Mouse (Mus musculus): ENCODE measurements around the gene Rsph4a. TPM values are rescaled to one million over a fixed set of nuclear protein-coding genes. Genes with fewer than 3 reads are reported as not detected.

Gene Rsph4a
- polyA plus RNA-seq, 1 experiment from 2014 or later: 0.71 TPM

- peak within 1 kb of the TSS; percentile 57 for H3K4me2 ChIP-seq (replicated peaks)
- WGBS: 5% methylated on average over 41 of the region's 42 CpGs
- peak within 1 kb of the TSS; percentile 74; the same call in 1 of the 2 replicates for H3K27ac ChIP-seq
Observed at GRCm38 (mm10) chr10:33950803-33951583, 46.1 kb downstream of the Rsph4a start, which contains the start of gene Zup1. TSS of gene Zup1 (minus strand) at chr10:33951269.

GRCm38 (mm10) chr10:33952509-33952908 lies 47.6 kb downstream of the Rsph4a start:
- H3K27me3 ChIP-seq: no peaks in the 10 kb centered on the region
- 0 out of 2 replicates have a peak, but pooled peaks cover 2% of the 10 kb centered on the region for H3K36me3 ChIP-seq
- WGBS: 83% methylated on average over 3 of the region's 3 CpGs
- H3K4me3 ChIP-seq: no peak overlapping the region
- H3K4me1 ChIP-seq: peaks cover 13% of the 10 kb centered on the region; the same call in 1 of the 2 replicates
- no peak overlapping the region for H3K9ac ChIP-seq
- no peak overlapping the region for H3K27ac ChIP-seq
- H3K4me2 ChIP-seq (replicated peaks): no peak overlapping the region
- no peak for ATAC-seq (ENCODE audit: low FRiP score)
- no peaks in the 10 kb centered on the region for H3K9me3 ChIP-seq (replicated peaks)

More at GRCm38 (mm10) chr10:33950803-33951583, 46.1 kb downstream of the Rsph4a start, which contains the start of gene Zup1:
- Histone ChIP-seq H3K9ac (peak within 1 kb of the TSS; percentile 85), H3K4me3 (peak within 1 kb of the TSS; percentile 81), H3K27me3 (no peaks in the 10 kb centered on the region), H3K36me3 (0 out of 2 replicates have a peak, but pooled peaks cover 2% of the 10 kb centered on the region), H3K9me3 (replicated peaks) (no peaks in the 10 kb centered on the region), H3K4me1 (peaks cover 13% of the 10 kb centered on the region; the same call in 1 of the 2 replicates)
- peak; percentile 98 for ATAC-seq (ENCODE audit: low FRiP score)

Other genes with a start within 250 kb of the Rsph4a start
- gene Sult3a2, start 118.4 kb upstream of the Rsph4a start, polyA plus RNA-seq (2016; fragmentation: Nextera tagmentation; extraction: Ambion mirVana): not detected in 2 replicates
- gene Sult3a1, start 47.4 kb upstream of the Rsph4a start, polyA plus RNA-seq (2016; fragmentation: Nextera tagmentation; extraction: Ambion mirVana): not detected in 2 replicates
- gene Zup1, start 46.2 kb downstream of the Rsph4a start, polyA plus RNA-seq (2016; fragmentation: Nextera tagmentation; extraction: Ambion mirVana): 26.3 and 28.7 TPM in 2 replicates
- gene Rwdd1, start 114.5 kb downstream of the Rsph4a start, polyA plus RNA-seq (2016; fragmentation: Nextera tagmentation; extraction: Ambion mirVana): 136 and 153 TPM in 2 replicates
- not detected in 2 replicates for gene Trappc3l, start 132.5 kb downstream of the Rsph4a start, polyA plus RNA-seq (2016; fragmentation: Nextera tagmentation; extraction: Ambion mirVana)
- gene Calhm4, start 139.2 kb downstream of the Rsph4a start, polyA plus RNA-seq (2016; fragmentation: Nextera tagmentation; extraction: Ambion mirVana): not detected in 2 replicates
- gene Calhm5, start 191.4 kb downstream of the Rsph4a start, polyA plus RNA-seq (2016; fragmentation: Nextera tagmentation; extraction: Ambion mirVana): 0.25 and 0.32 TPM in 2 replicates
- gene Calhm6, start 222.9 kb downstream of the Rsph4a start, polyA plus RNA-seq (2016; fragmentation: Nextera tagmentation; extraction: Ambion mirVana): 0.29 and 0.84 TPM in 2 replicates